Mouse (Mus musculus) intestine, embryonic 14.5 days (tissue): ENCODE measurements around the gene Mrpl38. TPM values are rescaled to one million over a fixed set of nuclear protein-coding genes. Genes with fewer than 3 reads are reported as not detected.

ENCODE experiments used
- ATAC-seq: fragments of 200-750 bp; cut with Nextera tagmentation; replicated peaks from 2 replicates; pipeline ENCODE4 v1.8.0; 2017; ENCODE audit warnings: low read depth, moderate number of reproducible peaks, moderate TSS enrichment, moderate library complexity; ENCODE audit not compliant: low FRiP score, low TSS enrichment
- DNase-seq: peaks from one replicate; pipeline ENCODE4 v3.0.0-alpha.2; 2018; ENCODE audit warnings: low spot score
- H3K27ac ChIP-seq: fragments of 300-500 bp; sonication (generic); 2 replicates; pipeline ENCODE4 v1.5.1; 2014; ENCODE audit warnings: low read depth, mild to moderate bottlenecking, control low read depth
- H3K27me3 ChIP-seq: fragments of 300-500 bp; sonication (generic); replicated peaks from 2 replicates; pipeline ENCODE4 v1.6.1; 2014; ENCODE audit warnings: low read length, control low read depth; ENCODE audit not compliant: control insufficient read depth, insufficient read depth
- H3K36me3 ChIP-seq: fragments of 300-500 bp; sonication (generic); 2 replicates; pipeline ENCODE4 v1.6.1; 2014; ENCODE audit warnings: low read length, control low read depth; ENCODE audit not compliant: control insufficient read depth, insufficient read depth
- H3K4me1 ChIP-seq: fragments of 300-500 bp; sonication (generic); replicated peaks from 2 replicates; pipeline ENCODE4 v1.6.1; 2014; ENCODE audit warnings: low read length, control low read depth, mixed read lengths; ENCODE audit not compliant: control insufficient read depth, insufficient read depth
- H3K4me2 ChIP-seq: fragments of 300-500 bp; sonication (generic); 2 replicates; pipeline ENCODE4 v1.6.1; 2014; ENCODE audit warnings: low read length
- H3K4me3 ChIP-seq: fragments of 300-500 bp; sonication (generic); 2 replicates; pipeline ENCODE4 v1.5.1; 2014; ENCODE audit warnings: low read depth, low read length, control low read depth, mixed read lengths
- H3K9ac ChIP-seq: fragments of 300-500 bp; sonication (generic); 2 replicates; pipeline ENCODE4 v1.6.1; 2014; ENCODE audit warnings: mild to moderate bottlenecking, low read length
- H3K9me3 ChIP-seq: fragments of 300-500 bp; sonication (generic); 2 replicates; pipeline ENCODE4 v1.6.1; 2016; ENCODE audit warnings: low read length, control low read depth; ENCODE audit not compliant: control insufficient read depth
- WGBS: fragments of 180-500 bp; shearing (Covaris S2); extraction: QIAGEN DNeasy Blood & Tissue Kit; methylation state at CpG from one replicate; pipeline ENCODE4 v1.1.7; 2014; 5-methylcytosine and 5-hydroxymethylcytosine counted together
- polyA plus RNA-seq: library from polyadenylated mRNA; unstranded; fragments of >200 nt; fragmentation: Nextera tagmentation; extraction: Ambion mirVana; gene quantifications from 2 replicates; pipeline ENCODE4 v1.2.1, GENCODE M21; 2014

Mrpl38 gene
- polyA plus RNA-seq, 1 experiment from 2014 or later: 111 TPM

DNA sequence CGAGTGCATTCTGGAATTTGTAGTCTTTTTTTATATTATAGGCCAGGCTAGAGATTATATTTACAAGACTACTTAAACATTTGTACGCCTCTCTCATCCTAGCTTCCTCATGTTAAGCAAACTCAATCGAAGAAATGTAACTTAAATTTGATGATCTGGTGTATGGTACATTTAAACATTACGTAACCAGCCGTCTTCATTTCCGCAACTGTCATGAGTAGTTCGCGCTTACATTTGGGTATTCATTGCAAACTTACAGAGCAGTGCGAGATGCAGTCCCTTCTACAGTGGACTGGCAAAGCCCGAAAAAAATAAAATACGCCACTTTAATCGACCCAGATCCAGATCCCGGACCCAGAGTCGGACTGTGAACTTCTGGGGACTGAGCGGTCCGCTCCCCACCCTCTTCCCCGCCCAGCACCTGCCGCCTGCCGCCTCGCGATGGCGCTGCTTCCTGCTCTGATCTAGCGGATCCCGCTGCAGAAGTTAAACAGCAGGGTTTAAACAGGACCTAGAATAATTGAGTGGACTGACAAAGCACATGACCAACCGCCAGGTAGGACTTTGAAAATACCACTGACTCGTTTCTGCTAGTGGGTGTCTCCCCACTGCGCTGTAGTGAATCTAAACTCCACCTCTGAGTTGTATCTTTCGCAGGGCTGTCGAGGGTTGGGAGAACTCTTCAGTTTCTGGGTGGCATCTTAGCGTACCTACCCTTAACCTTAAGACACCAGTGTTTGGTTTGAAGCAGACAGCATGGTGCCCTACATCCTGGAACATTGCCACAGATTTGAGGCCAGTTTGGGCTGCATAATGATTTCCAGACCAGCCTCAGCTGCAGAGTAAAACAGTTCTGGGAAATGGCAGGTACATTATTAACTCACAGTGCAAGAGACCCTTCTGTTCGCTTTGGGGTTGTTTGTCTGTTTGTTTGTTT lies 51.2 kb downstream of the Mrpl38 start:
- peaks cover 16% of the 10 kb centered on the region for H3K36me3 ChIP-seq
- peaks cover 13% of the 10 kb centered on the region for H3K4me1 ChIP-seq
- H3K9me3 ChIP-seq: no peaks in the 10 kb centered on the region
- H3K4me3 ChIP-seq: peak overlapping the region; percentile 54
- H3K4me2 ChIP-seq: peak overlapping the region; percentile 65
- H3K27ac ChIP-seq: peak overlapping the region; percentile 82
- WGBS: 3% methylated on average over 31 of the region's 31 CpGs
- peak overlapping the region; percentile 44 for H3K9ac ChIP-seq
- peak; percentile 94 for DNase-seq
- peak; percentile 79 for ATAC-seq
- no peaks in the 10 kb centered on the region for H3K27me3 ChIP-seq

DNA sequence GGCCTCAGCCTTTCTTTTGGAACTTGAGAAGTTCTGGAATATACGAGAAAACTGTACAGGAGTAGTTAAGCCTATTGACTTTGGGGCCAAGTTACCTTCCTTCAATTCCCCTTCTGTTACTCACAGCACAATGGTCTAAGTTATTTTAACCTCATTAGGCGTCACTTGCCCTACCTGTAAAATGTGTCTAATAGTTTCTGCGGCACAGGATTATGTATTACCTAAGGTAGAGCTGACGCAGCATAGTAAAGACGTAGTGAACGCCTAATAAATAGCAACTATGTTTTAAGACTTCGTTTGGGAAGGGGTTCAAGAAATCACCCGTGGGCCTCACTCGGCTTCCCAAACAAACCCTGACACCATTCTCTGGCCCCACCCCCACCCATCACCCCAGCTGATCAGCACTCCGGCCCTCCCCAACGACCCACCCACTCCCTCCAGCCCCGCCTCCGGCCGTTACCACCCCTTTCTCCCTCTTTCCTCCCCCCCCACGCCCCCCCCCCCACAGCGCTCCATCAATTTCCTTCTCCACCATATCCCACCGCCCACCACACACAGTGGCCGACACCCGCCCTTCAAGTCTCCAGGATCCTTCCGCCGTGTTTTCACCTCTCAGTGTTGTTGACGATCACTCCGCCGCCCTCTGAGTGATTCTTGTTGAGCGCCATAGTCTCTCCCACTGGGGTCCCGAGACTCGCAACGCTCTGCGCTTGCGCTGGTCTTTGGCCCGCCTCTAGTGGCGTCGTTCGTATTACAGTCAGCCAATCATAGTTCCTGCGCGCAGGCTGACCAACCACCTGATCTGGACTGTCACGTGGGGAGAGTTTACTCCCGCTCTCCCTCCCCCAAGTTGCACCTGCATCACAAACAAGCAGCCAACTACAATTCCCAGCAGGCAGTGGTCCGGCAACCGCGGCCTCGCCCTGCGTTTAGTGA lies 52.1 kb downstream of the Mrpl38 start, which contains the start of gene Wbp2:
Wbp2 (minus strand) TSS at position 738 of the 936 bp plus-strand sequence.
- peak within 1 kb of the TSS; percentile 44 for H3K9ac ChIP-seq
- WGBS: 5% methylated on average over 42 of the region's 43 CpGs
- H3K36me3 ChIP-seq: peaks cover 25% of the 10 kb centered on the region
- H3K27me3 ChIP-seq: no peaks in the 10 kb centered on the region
- peak within 1 kb of the TSS; percentile 54 for H3K4me3 ChIP-seq
- H3K27ac ChIP-seq: peak within 1 kb of the TSS; percentile 82
- DNase-seq (peak; percentile 96), ATAC-seq (peak; percentile 94)
- H3K4me1 ChIP-seq: peaks cover 13% of the 10 kb centered on the region
- H3K4me2 ChIP-seq: peak within 1 kb of the TSS; percentile 71
- H3K9me3 ChIP-seq: no peaks in the 10 kb centered on the region

DNA sequence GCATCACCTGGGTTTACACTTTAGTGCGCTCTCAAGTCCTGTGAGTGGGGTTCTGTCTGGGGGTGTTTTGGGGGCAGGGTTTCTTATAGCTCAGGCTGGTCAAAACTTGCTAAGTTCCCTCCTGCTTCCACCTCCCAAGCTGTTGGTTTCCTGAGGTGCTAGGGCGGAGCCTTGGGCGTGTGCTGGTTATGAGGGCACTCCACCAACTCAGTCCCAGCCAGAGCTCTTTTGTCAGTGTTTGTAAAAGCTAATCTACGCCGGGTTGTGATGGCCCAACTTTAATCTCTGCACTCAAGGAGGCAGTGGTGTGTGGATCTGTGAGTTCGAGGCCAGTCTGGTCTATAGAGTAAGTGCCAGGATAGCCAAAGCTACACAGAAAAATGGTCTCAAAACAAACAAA lies 54.5 kb downstream of the Mrpl38 start:
- Histone ChIP-seq H3K36me3 (peaks cover 49% of the 10 kb centered on the region), H3K4me3 (no peak overlapping the region), H3K27ac (no peak overlapping the region), H3K9ac (no peak overlapping the region), H3K9me3 (no peaks in the 10 kb centered on the region), H3K4me1 (peaks cover 19% of the 10 kb centered on the region), H3K4me2 (no peak overlapping the region), H3K27me3 (no peaks in the 10 kb centered on the region)
- ATAC-seq (no peak), DNase-seq (no peak)
- WGBS: 87% methylated on average over 6 of the region's 6 CpGs

DNA sequence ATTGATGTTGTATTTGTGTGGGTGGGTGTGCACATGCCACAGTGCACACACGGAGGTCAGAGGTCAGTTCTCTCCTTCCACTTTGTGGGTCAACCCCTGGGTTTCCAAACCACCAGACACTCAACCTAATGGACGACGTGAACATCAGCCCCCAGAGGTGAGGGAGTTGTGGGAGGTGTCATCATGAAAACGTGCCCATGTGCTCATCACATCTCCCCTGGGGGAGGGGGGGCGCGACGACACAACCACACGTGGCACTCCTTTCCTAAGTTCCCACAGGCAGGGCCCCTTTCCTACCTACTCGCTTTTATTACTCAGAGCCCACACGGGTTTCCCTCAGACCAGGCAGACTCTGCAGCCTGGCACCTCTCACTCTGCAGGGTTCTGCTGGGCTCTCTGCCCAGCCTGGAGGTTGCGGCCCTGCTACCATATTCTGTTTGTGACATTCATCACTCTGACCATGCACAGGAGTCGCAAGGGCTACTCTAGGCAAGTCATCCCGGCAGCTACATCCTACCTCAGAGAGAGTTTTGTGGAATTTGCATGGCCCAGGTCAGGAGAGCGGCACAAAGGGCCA lies 55.5 kb downstream of the Mrpl38 start:
- DNase-seq (no peak), ATAC-seq (no peak)
- H3K9me3 ChIP-seq: no peaks in the 10 kb centered on the region
- peaks cover 25% of the 10 kb centered on the region for H3K4me1 ChIP-seq
- H3K27ac ChIP-seq: no peak overlapping the region
- H3K4me3 ChIP-seq: no peak overlapping the region
- H3K36me3 ChIP-seq: peaks cover 53% of the 10 kb centered on the region
- WGBS: 87% methylated on average over 14 of the region's 14 CpGs
- H3K4me2 ChIP-seq: no peak overlapping the region
- no peak overlapping the region for H3K9ac ChIP-seq
- H3K27me3 ChIP-seq: no peaks in the 10 kb centered on the region

Other genes with a start within 250 kb of the Mrpl38 start
- 1.1 and 2.5 TPM in 2 replicates for gene Smim5, start 238.9 kb downstream of the Mrpl38 start, polyA plus RNA-seq
- 16.9 and 24.5 TPM in 2 replicates for gene Smim6, start 226.9 kb downstream of the Mrpl38 start, polyA plus RNA-seq
- 37.3 and 38.6 TPM in 2 replicates for gene Sap30bp, start 205.6 kb downstream of the Mrpl38 start, polyA plus RNA-seq
- gene Recql5, start 205.4 kb downstream of the Mrpl38 start, polyA plus RNA-seq: 18.5 and 20.7 TPM in 2 replicates
- gene Itgb4, start 164.2 kb downstream of the Mrpl38 start, polyA plus RNA-seq: 4.8 and 5.5 TPM in 2 replicates
- gene Galk1, start 126.1 kb downstream of the Mrpl38 start, polyA plus RNA-seq: 235 and 236 TPM in 2 replicates
- gene H3f3b, start 110.9 kb downstream of the Mrpl38 start, polyA plus RNA-seq: 1,654 and 1,734 TPM in 2 replicates
- gene Unk, start 108.5 kb downstream of the Mrpl38 start, polyA plus RNA-seq: 29.8 and 34.5 TPM in 2 replicates
- 2.6 and 3.5 TPM in 2 replicates for gene Unc13d, start 60.9 kb downstream of the Mrpl38 start, polyA plus RNA-seq
- 78.0 and 85.0 TPM in 2 replicates for gene Wbp2, start 51.9 kb downstream of the Mrpl38 start, polyA plus RNA-seq
- 10.8 and 13.1 TPM in 2 replicates for gene Trim47, start 11.7 kb downstream of the Mrpl38 start, polyA plus RNA-seq
- gene Trim65, start 7.7 kb downstream of the Mrpl38 start, polyA plus RNA-seq: 5.3 and 5.5 TPM in 2 replicates
- 22.8 and 23.3 TPM in 2 replicates for gene Fbf1, start 29.3 kb upstream of the Mrpl38 start, polyA plus RNA-seq
- 88.8 and 93.2 TPM in 2 replicates for gene Ten1, start 60.0 kb upstream of the Mrpl38 start, polyA plus RNA-seq
- 33.3 and 35.1 TPM in 2 replicates for gene Acox1, start 60.2 kb upstream of the Mrpl38 start, polyA plus RNA-seq
- 3.2 and 3.7 TPM in 2 replicates for gene Evpl, start 99.2 kb upstream of the Mrpl38 start, polyA plus RNA-seq
- 78.1 and 83.2 TPM in 2 replicates for gene Srp68, start 135.3 kb upstream of the Mrpl38 start, polyA plus RNA-seq
- gene Galr2, start 142.1 kb upstream of the Mrpl38 start, polyA plus RNA-seq: 0.11 and 0.15 TPM in 2 replicates
- 63.8 TPM in 2 replicates for gene Exoc7, start 168.4 kb upstream of the Mrpl38 start, polyA plus RNA-seq
- gene Foxj1, start 196.5 kb upstream of the Mrpl38 start, polyA plus RNA-seq: 0.95 and 0.97 TPM in 2 replicates